Mouse (Mus musculus) duodenum, adult 2 months (tissue): ENCODE results near the gene Hcrtr1. TPM values are rescaled to one million over a fixed set of nuclear protein-coding genes. Genes with fewer than 3 reads are reported as not detected.

Experiments used
- polyA plus RNA-seq: library from polyadenylated mRNA; depleted of rRNA; stranded (reverse); fragments of >200 nt; gene quantifications from 2 replicates; pipeline ENCODE4 v1.2.3, GENCODE M21; 2012; ENCODE audit warnings: low replicate concordance; rRNA removed

The Hcrtr1 gene
- 1.7 and 5.3 TPM in 2 replicates for polyA plus RNA-seq

DNA sequence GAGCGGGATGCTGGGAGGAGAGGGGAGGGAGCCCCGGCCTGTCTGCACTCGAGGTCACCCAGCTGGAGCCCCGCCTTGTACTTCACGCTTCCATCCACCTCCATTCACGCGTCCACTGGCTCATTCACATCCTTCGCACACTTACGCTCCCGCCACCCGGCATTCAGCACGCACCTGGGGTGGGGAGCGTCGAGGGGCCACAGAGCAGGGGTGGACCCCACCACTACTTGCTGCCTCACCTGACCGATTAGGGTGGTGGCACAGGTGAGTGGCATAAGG, at the start of gene Hcrtr1:
TSS of gene Hcrtr1 (minus strand) at position 146 of the 279 bp plus-strand sequence.

DNA sequence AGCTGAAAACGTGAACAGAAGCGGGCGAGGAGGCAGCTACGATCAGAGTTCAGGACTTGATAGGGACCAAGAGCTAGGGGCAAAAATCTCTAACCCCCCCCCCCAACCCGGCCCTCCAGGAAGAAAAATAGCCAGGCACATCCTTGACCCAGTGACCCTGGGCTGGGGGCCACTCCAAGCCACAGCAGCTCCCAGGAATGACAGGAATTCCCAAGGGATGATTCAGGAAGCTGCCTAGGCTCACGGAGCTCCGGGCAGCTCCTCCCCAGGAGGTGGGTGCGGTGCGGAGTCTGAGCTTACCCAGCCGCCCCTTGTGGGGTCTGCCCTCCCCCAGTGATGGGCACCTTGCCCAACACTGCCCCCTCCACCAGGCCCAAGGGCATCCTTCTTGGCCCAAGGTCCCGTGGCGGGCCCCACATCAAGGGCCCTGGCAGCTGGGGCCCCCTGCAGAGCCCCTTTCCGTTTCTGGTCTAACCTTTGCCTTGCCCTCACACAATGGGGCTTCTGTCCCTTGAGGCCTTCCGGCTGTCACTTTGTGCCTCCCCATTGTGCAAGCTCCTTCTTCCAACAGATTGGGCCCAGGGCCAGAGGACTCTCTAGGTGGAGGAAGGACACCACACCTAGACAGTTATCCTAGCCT, 36.0 kb upstream of the Hcrtr1 start, which contains the start of gene Tinagl1:
TSS of gene Tinagl1 (minus strand) at position 51 of the 640 bp plus-strand sequence.

DNA sequence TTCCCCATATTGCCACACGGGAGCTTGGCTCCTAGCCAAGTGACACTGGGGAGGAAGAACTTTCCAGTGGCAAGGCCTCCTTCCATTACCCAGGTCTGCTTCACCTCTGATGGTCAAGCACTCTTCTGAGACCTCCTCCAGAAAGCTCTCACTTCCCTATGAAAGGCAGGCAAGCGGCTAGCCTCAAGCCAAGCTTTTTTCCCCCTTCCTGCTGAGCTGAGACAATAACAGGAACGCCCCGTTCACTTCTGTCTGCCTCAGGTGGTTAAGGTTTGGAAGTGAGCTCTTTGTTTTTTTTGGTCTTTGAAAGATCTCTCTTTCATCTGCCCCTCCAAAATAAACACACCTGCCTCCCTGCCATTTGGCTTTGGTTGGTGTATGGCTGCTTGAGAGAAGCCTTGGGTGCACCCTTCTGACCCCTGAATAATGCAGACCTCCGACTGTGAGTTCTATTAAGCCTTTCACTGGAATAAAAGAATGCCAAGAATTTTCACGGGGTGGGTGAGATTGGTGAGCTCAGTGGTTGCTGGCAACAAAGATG, 37.0 kb downstream of the Hcrtr1 start, which contains the start of gene Pef1:
TSS of gene Pef1 (plus strand) at position 448 of the 541 bp plus-strand sequence.

Other genes with a start within 250 kb of the Hcrtr1 start
- 0.08 TPM in 1 of 2 replicates, not detected in the other for gene Spocd1, start 210.1 kb downstream of the Hcrtr1 start, polyA plus RNA-seq
- gene Adgrb2, start 154.5 kb downstream of the Hcrtr1 start, polyA plus RNA-seq = 0.75 and 2.0 TPM in 2 replicates
- 6.3 and 12.2 TPM in 2 replicates for gene Col16a1, start 91.5 kb downstream of the Hcrtr1 start, polyA plus RNA-seq
- 153 and 237 TPM in 2 replicates for gene Pef1, start 36.8 kb downstream of the Hcrtr1 start, polyA plus RNA-seq
- gene Tinagl1, start 35.8 kb upstream of the Hcrtr1 start, polyA plus RNA-seq = 83.4 and 126 TPM in 2 replicates
- not detected in 2 replicates for gene Gm853, start 83.0 kb upstream of the Hcrtr1 start, polyA plus RNA-seq
- gene Serinc2, start 139.8 kb upstream of the Hcrtr1 start, polyA plus RNA-seq = 277 and 555 TPM in 2 replicates
- gene Fabp3, start 169.2 kb upstream of the Hcrtr1 start, polyA plus RNA-seq = 0.51 and 0.92 TPM in 2 replicates
- not detected in 2 replicates for gene Gm10570, start 169.3 kb upstream of the Hcrtr1 start, polyA plus RNA-seq
- gene Zcchc17, start 220.6 kb upstream of the Hcrtr1 start, polyA plus RNA-seq = 31.8 and 33.2 TPM in 2 replicates
- 16.4 and 18.1 TPM in 2 replicates for gene Snrnp40, start 220.8 kb upstream of the Hcrtr1 start, polyA plus RNA-seq